Mouse (Mus musculus): ENCODE data around the gene Rbfox1.
A peak's percentile ranks its signal among the peaks of the same experiment; 100 is the strongest.

Rbfox1 gene

GRCm38 (mm10) chr16:6206431-6206830 is 321.3 kb downstream of the Rbfox1 start:
- DNase-seq (ENCODE audit: low read depth, low spot score) = peak; percentile 66

- peak; percentile 4 for DNase-seq (ENCODE audit: low read depth, low spot score)
Measured at GRCm38 (mm10) chr16:6212916-6213315, 327.8 kb downstream of the Rbfox1 start.

- no peak for DNase-seq (ENCODE audit: low read depth, low spot score)
Measured at GRCm38 (mm10) chr16:6227449-6227848, 342.3 kb downstream of the Rbfox1 start.

- no peak for DNase-seq (ENCODE audit: low read depth, low spot score)
Measured at GRCm38 (mm10) chr16:6232966-6233365, 347.8 kb downstream of the Rbfox1 start.

DNA sequence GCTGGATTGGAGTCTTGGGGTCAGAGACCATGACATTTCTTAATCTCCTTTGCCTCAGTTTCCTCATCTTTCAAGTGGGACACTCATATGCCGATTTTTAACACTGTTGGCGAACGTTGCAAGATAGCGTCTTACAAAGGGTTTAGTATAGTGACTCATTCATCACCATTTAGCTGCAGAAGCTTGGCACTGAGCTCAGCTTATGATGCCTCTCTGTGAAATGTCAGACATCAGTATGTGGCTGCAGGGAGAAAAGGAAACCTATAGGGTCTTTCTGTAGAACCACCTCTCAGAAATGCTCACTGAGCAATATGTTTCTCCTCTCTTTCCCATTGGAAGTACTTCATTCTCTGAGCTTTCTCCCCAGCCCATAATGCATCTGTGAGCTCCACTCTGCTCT is 356.2 kb downstream of the Rbfox1 start:
- DNase-seq (ENCODE audit: low read depth, low spot score) = no peak

- DNase-seq (ENCODE audit: low read depth, low spot score) = no peak
Measured at GRCm38 (mm10) chr16:6242468-6242867, 357.3 kb downstream of the Rbfox1 start.

GRCm38 (mm10) chr16:6247569-6247968 is 362.4 kb downstream of the Rbfox1 start:
- no peak for DNase-seq (ENCODE audit: low read depth, low spot score)

- no peak for DNase-seq (ENCODE audit: low read depth, low spot score)
Measured at GRCm38 (mm10) chr16:6264557-6264956, 379.4 kb downstream of the Rbfox1 start.

GRCm38 (mm10) chr16:6265610-6266009 is 380.5 kb downstream of the Rbfox1 start:
- no peak for DNase-seq (ENCODE audit: low read depth, low spot score)

GRCm38 (mm10) chr16:6271596-6272370 is 386.6 kb downstream of the Rbfox1 start:
- DNase-seq (ENCODE audit: low read depth, low spot score) = no peak

DNA sequence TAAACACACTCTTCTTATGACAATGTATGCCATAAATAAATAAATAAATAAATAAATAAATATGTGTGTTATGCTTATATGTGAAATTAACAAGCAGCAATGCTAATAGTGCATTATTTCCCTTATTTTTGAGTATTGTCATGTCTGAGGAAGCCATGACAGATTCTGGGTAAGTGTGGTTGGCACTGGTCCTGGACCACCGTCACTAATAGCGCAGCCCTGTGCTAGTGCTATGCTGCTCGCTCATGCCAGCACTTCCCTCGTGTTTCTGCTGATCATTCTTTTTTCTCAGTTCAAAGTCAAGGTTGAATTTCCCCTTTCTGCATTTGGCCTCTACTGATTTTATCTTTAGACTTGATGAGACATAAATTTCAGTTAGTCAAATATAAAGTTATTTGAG is 398.3 kb downstream of the Rbfox1 start:
- no peak for DNase-seq (ENCODE audit: low read depth, low spot score)

DNA sequence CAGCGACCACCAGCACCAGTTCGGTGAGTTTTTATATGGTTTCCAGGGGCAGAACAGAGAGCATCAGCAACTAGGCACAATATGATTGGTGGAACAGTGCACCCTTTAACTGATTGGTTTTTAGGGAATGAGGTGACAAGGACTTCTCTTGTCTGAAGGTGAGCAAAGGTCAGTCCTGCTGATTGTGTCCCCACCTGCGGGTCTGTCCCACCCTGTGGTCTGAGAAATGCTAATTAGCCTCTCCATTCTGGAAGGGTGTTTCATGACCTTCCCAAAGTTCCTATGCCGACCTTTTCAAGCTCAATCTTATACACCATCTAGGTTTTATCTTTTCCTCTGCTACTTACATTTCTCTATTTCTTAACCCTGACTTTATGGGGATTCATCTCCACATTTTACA is 399.2 kb downstream of the Rbfox1 start:
- peak; percentile 64 for DNase-seq (ENCODE audit: low read depth, low spot score)

- no peak for DNase-seq (ENCODE audit: low read depth, low spot score)
Measured at GRCm38 (mm10) chr16:6287699-6288098, 402.5 kb downstream of the Rbfox1 start.

GRCm38 (mm10) chr16:6300112-6300511 is 415.0 kb downstream of the Rbfox1 start:
- DNase-seq (ENCODE audit: low read depth, low spot score) = no peak

DNA sequence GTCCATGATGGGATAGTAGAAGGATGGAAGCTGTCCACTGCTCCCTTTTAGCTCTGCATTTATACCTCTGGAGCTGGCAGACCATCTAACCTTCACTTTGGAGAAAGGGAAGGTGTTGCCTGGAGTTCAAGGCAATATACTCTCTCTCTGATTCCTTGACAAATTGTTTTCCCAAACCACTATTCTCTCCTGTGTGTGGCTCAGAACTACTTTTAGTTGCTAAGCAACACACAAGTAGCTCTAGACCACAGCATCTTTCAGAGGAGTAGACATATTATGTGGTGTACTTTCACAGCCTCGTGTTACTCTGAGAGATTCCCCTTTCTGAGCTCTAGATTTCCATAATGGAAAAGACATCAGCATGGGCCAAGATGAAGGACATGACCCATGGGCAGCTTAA is 417.9 kb downstream of the Rbfox1 start:
- DNase-seq (ENCODE audit: low read depth, low spot score) = no peak

- no peak for DNase-seq (ENCODE audit: low read depth, low spot score)
Measured at GRCm38 (mm10) chr16:6309940-6310339, 424.8 kb downstream of the Rbfox1 start.

DNA sequence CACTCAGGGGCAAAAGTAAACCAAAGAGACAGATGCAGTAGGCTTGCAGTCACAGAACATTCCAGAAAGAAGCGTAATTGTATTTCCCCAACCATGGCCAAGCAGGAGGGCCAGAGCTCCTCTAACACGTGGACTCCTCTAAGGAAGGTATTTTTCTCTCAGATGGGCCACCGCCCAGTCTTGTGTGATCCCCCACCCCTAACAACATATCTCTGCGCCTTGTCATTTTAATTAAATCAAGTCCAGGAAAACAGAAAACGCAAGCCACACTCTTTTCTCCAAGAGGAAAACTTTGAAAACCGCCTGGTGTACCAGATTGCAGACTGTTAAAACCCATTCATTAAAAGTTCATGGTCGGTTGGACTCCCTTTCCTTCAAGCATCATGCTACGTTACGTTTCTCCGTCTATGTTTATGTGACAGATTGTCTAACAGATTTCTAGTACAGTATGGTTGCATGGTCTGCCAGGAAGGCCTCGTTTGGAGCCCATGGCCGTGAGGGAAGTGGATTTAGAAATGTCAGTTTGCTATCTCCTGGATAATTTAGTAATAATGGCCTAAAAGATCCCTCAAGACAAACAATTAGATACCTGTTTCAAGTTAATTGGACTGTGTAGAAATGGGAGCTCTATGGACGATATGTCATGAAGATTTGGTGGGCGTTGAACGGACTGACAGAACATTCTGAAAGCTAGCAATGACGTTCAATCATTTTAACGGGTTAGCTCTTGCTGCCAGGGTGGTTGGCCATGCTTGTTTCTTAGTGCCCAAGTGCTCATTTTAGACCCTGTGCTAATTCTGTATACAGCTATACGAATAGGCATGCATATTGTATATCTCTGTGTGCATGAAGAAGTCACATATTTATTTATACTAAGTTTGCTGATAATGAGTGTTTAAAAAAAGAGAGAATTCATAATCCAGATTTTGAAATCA is 425.9 kb downstream of the Rbfox1 start:
- peak; percentile 7 for DNase-seq (ENCODE audit: low read depth, low spot score)

- no peak for DNase-seq (ENCODE audit: low read depth, low spot score)
Measured at GRCm38 (mm10) chr16:6313689-6314088, 428.5 kb downstream of the Rbfox1 start.

DNA sequence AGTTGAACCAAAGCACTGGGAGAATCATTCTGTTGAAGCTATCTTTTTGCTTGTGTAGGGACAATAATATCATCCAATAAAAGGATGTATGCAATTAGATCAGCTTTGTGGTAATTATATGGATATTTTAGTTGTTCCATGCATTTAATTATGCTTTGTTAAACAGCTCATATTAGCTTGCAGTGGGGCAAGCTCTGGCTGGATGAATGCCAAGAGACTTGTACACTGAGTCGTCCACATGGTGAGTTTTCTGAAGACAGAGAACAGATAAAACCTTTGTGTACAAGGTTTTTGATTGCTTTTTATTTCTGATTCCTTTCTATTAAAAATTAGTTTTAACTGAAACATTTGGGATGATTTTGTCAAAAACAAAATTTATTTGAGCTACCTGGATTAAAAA is 439.7 kb downstream of the Rbfox1 start:
- no peak for DNase-seq (ENCODE audit: low read depth, low spot score)

GRCm38 (mm10) chr16:6331400-6331939 is 446.3 kb downstream of the Rbfox1 start:
- no peak for DNase-seq (ENCODE audit: low read depth, low spot score)

DNA sequence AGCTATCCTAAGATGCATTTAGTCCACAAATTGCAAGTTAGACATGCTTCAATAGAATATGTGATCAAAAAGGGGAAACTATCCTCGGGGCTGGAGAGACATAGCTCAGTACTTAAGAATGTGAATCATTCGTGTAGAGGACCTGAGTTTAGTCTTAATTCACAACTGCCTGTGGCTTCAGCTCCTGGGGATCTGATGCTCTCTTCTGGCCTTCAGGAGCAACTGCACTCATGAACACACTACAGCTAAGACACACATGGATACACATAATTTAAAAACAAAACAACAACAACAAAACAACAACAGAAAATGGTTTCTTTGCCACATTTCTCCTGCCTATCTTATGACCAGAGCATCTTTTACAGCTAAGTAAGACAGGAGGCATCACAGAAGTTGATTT is 448.1 kb downstream of the Rbfox1 start:
- peak; percentile 31 for DNase-seq (ENCODE audit: low read depth, low spot score)

DNA sequence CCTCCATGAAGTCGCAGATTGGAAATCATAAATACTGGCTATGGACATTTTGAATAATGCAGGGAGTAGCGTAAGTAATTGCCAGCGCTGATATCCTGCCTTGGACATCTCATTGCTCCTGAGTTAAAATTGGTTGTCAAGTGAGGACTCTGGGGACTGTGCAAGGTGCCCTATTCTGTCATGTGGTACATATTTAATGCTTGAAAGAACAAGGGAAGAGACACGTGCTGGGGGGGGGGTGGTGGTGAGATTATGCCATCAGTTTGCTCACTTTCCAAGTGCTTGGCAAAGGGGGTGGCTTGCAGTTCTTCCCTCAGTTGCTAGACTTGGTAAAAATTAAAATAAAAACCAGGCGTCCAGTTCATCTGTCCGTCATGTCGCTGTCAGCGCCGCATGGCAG is 462.9 kb downstream of the Rbfox1 start:
- no peak for DNase-seq (ENCODE audit: low read depth, low spot score)

Measured in ZHBTc4 (cell line).